Mouse (Mus musculus): ENCODE results near the gene Zbtb12. TPM values are rescaled to one million over a fixed set of nuclear protein-coding genes. Genes with fewer than 3 reads are reported as not detected.
"Not testable (repeated sequence)": the region's sequence is repeated elsewhere in the genome, so short reads cannot be mapped to it uniquely, and the experiment has no call there.

The Zbtb12 gene
- 9.6 and 10.6 TPM in 2 replicates for polyA plus RNA-seq (2015; fragmentation: Nextera tagmentation; extraction: Ambion mirVana)

GRCm38 (mm10) chr17:34879336-34879879 is at the start of gene Zbtb12:
Gene Zbtb12, plus strand, starts transcription at chr17:34879483.
- 71% methylated on average over 11 of the region's 11 CpGs for WGBS
- no peak for ATAC-seq (ENCODE audit: low FRiP score)
- peaks cover 8% of the 10 kb centered on the region; the same call in 1 of the 2 replicates for H3K27me3 ChIP-seq (replicated peaks)
- no peak within 1 kb of the TSS for H3K4me3 ChIP-seq (replicated peaks)
- no peak within 1 kb of the TSS for H3K27ac ChIP-seq (replicated peaks)
- H3K9me3 ChIP-seq (replicated peaks), result no peaks in the 10 kb centered on the region
- H3K36me3 ChIP-seq, result no peaks in the 10 kb centered on the region
- no peak within 1 kb of the TSS for H3K4me2 ChIP-seq
- no peak within 1 kb of the TSS for H3K9ac ChIP-seq (replicated peaks)
- no peaks in the 10 kb centered on the region for H3K4me1 ChIP-seq

- not testable (repeated sequence) for H3K9me3 ChIP-seq (replicated peaks); H3K4me3 ChIP-seq (replicated peaks); H3K27me3 ChIP-seq (replicated peaks); H3K9ac ChIP-seq (replicated peaks); H3K4me2 ChIP-seq; H3K27ac ChIP-seq (replicated peaks); ATAC-seq (ENCODE audit: low FRiP score)
- H3K4me1 ChIP-seq, result peaks cover 16% of the 10 kb centered on the region
- 94% methylated on average over 1 of the region's 1 CpGs for WGBS
- H3K36me3 ChIP-seq, result peaks cover 72% of the 10 kb centered on the region
Observed at GRCm38 (mm10) chr17:34830776-34831175, 48.5 kb upstream of the Zbtb12 start.

GRCm38 (mm10) chr17:34836155-34836855 is 43.0 kb upstream of the Zbtb12 start:
- Histone ChIP-seq H3K4me3 (replicated peaks) (peak overlapping the region; percentile 86), H3K9me3 (replicated peaks) (no peaks in the 10 kb centered on the region), H3K27me3 (replicated peaks) (no peaks in the 10 kb centered on the region), H3K4me2 (peak overlapping the region; percentile 95), H3K36me3 (peaks cover 48% of the 10 kb centered on the region), H3K9ac (replicated peaks) (peak overlapping the region; percentile 79), H3K27ac (replicated peaks) (peak overlapping the region; percentile 84), H3K4me1 (peaks cover 38% of the 10 kb centered on the region)
- ATAC-seq (ENCODE audit: low FRiP score), result peak; percentile 81
- WGBS, result 4% methylated on average over 42 of the region's 48 CpGs

- 0% methylated on average over 40 of the region's 40 CpGs for WGBS
- Histone ChIP-seq H3K4me1 (peaks cover 38% of the 10 kb centered on the region), H3K36me3 (peaks cover 52% of the 10 kb centered on the region), H3K27me3 (replicated peaks) (no peaks in the 10 kb centered on the region), H3K9ac (replicated peaks) (peak within 1 kb of the TSS; percentile 79), H3K27ac (replicated peaks) (peak within 1 kb of the TSS; percentile 84), H3K4me3 (replicated peaks) (peak within 1 kb of the TSS; percentile 86), H3K4me2 (peak within 1 kb of the TSS; percentile 95), H3K9me3 (replicated peaks) (no peaks in the 10 kb centered on the region)
- ATAC-seq (ENCODE audit: low FRiP score), result peak; percentile 93
Observed at GRCm38 (mm10) chr17:34836856-34837221, 42.4 kb upstream of the Zbtb12 start, which contains the start of the genes Stk19 and Dxo. Gene Stk19, minus strand, starts transcription at chr17:34836945. Gene Dxo, plus strand, starts transcription at chr17:34837019.

GRCm38 (mm10) chr17:34837464-34838324 is 41.6 kb upstream of the Zbtb12 start:
- WGBS, result 35% methylated on average over 43 of the region's 43 CpGs
- no peaks in the 10 kb centered on the region for H3K27me3 ChIP-seq (replicated peaks)
- H3K27ac ChIP-seq (replicated peaks), result peak overlapping the region; percentile 84
- H3K9ac ChIP-seq (replicated peaks), result peak overlapping the region; percentile 79
- ATAC-seq (ENCODE audit: low FRiP score), result peak; percentile 32; the same call in 1 of the 2 replicates
- H3K4me2 ChIP-seq, result peak overlapping the region; percentile 95
- H3K36me3 ChIP-seq, result peaks cover 54% of the 10 kb centered on the region
- no peaks in the 10 kb centered on the region for H3K9me3 ChIP-seq (replicated peaks)
- H3K4me3 ChIP-seq (replicated peaks), result peak overlapping the region; percentile 86
- H3K4me1 ChIP-seq, result peaks cover 38% of the 10 kb centered on the region

- H3K9ac ChIP-seq (replicated peaks), result no peak overlapping the region
- WGBS, result 93% methylated on average over 7 of the region's 7 CpGs
- peaks cover 35% of the 10 kb centered on the region for H3K4me1 ChIP-seq
- H3K27me3 ChIP-seq (replicated peaks), result no peaks in the 10 kb centered on the region
- H3K4me3 ChIP-seq (replicated peaks), result no peak overlapping the region
- H3K27ac ChIP-seq (replicated peaks), result no peak overlapping the region
- H3K36me3 ChIP-seq, result peaks cover 56% of the 10 kb centered on the region
- ATAC-seq (ENCODE audit: low FRiP score), result no peak
- H3K4me2 ChIP-seq, result peak overlapping the region; percentile 17; the same call in 1 of the 2 replicates
- H3K9me3 ChIP-seq (replicated peaks), result no peaks in the 10 kb centered on the region
Observed at GRCm38 (mm10) chr17:34838785-34839184, 40.5 kb upstream of the Zbtb12 start.

GRCm38 (mm10) chr17:34840736-34841307 is 38.5 kb upstream of the Zbtb12 start:
- ATAC-seq (ENCODE audit: low FRiP score), result no peak
- Histone ChIP-seq H3K4me2 (no peak overlapping the region), H3K36me3 (peaks cover 72% of the 10 kb centered on the region), H3K9me3 (replicated peaks) (no peaks in the 10 kb centered on the region), H3K4me1 (peaks cover 22% of the 10 kb centered on the region), H3K27ac (replicated peaks) (no peak overlapping the region), H3K4me3 (replicated peaks) (no peak overlapping the region), H3K9ac (replicated peaks) (no peak overlapping the region), H3K27me3 (replicated peaks) (no peaks in the 10 kb centered on the region)
- 84% methylated on average over 6 of the region's 6 CpGs for WGBS

- H3K27me3 ChIP-seq (replicated peaks), result no peaks in the 10 kb centered on the region
- no peak overlapping the region for H3K4me3 ChIP-seq (replicated peaks)
- H3K4me1 ChIP-seq, result peaks cover 11% of the 10 kb centered on the region
- 95% methylated on average over 13 of the region's 13 CpGs for WGBS
- no peak for ATAC-seq (ENCODE audit: low FRiP score)
- no peak overlapping the region for H3K4me2 ChIP-seq
- no peaks in the 10 kb centered on the region for H3K9me3 ChIP-seq (replicated peaks)
- no peak overlapping the region for H3K9ac ChIP-seq (replicated peaks)
- H3K27ac ChIP-seq (replicated peaks), result no peak overlapping the region
- H3K36me3 ChIP-seq, result peaks cover 82% of the 10 kb centered on the region
Observed at GRCm38 (mm10) chr17:34844884-34845283, 34.4 kb upstream of the Zbtb12 start.

- no peak overlapping the region for H3K4me2 ChIP-seq
- H3K36me3 ChIP-seq, result peaks cover 62% of the 10 kb centered on the region
Observed at GRCm38 (mm10) chr17:34847192-34847591, 32.1 kb upstream of the Zbtb12 start.

GRCm38 (mm10) chr17:34847615-34848014 is 31.7 kb upstream of the Zbtb12 start:
- Histone ChIP-seq H3K27ac (replicated peaks) (no peak overlapping the region), H3K4me2 (no peak overlapping the region), H3K4me1 (peaks cover 25% of the 10 kb centered on the region), H3K27me3 (replicated peaks) (no peaks in the 10 kb centered on the region), H3K4me3 (replicated peaks) (no peak overlapping the region), H3K9me3 (replicated peaks) (no peaks in the 10 kb centered on the region), H3K36me3 (peaks cover 62% of the 10 kb centered on the region), H3K9ac (replicated peaks) (no peak overlapping the region)
- no peak for ATAC-seq (ENCODE audit: low FRiP score)
- WGBS, result 94% methylated on average over 7 of the region's 7 CpGs

More at GRCm38 (mm10) chr17:34847192-34847591, 32.1 kb upstream of the Zbtb12 start:
- no peaks in the 10 kb centered on the region for H3K9me3 ChIP-seq (replicated peaks)
- no peak overlapping the region for H3K27ac ChIP-seq (replicated peaks)
- WGBS, result 93% methylated on average over 6 of the region's 6 CpGs
- H3K4me1 ChIP-seq, result peaks cover 25% of the 10 kb centered on the region
- H3K9ac ChIP-seq (replicated peaks), result no peak overlapping the region
- ATAC-seq (ENCODE audit: low FRiP score), result no peak
- H3K4me3 ChIP-seq (replicated peaks), result no peak overlapping the region
- H3K27me3 ChIP-seq (replicated peaks), result no peaks in the 10 kb centered on the region
